Mouse (Mus musculus) bone marrow, adult 2 months (tissue): ENCODE results near the gene Olfr1408. TPM values are rescaled to one million over a fixed set of nuclear protein-coding genes. Genes with fewer than 3 reads are reported as not detected.

Source experiments
- H3K27ac ChIP-seq: fragments of 200-500 bp; 2 replicates; pipeline ENCODE4 v1.5.1; 2012; ENCODE audit warnings: low read depth, mild to moderate bottlenecking, control low read depth, inconsistent platforms, low read length; ENCODE audit not compliant: control insufficient read depth, poor library complexity, insufficient read depth
- H3K4me1 ChIP-seq: fragments of 200-500 bp; 2 replicates; pipeline ENCODE4 v1.6.1; 2011; ENCODE audit warnings: low read length; ENCODE audit not compliant: control insufficient read depth, insufficient read depth
- H3K4me3 ChIP-seq: fragments of 200-500 bp; replicated peaks from 2 replicates; pipeline ENCODE3; 2011; ENCODE audit warnings: mild to moderate bottlenecking, low read depth, low read length, control low read depth; ENCODE audit not compliant: control insufficient read depth
- CTCF ChIP-seq: fragments of 200-500 bp; IDR thresholded peaks from 2 replicates; pipeline ENCODE4 v1.5.1; 2011; ENCODE audit warnings: low read length, control low read depth; ENCODE audit not compliant: control insufficient read depth, insufficient read depth
- POLR2A ChIP-seq: fragments of 200-500 bp; IDR thresholded peaks from 2 replicates; pipeline ENCODE4 v1.6.1; 2011; ENCODE audit warnings: low read depth, mild to moderate bottlenecking, control low read depth, low read length, borderline replicate concordance; ENCODE audit not compliant: control insufficient read depth
- WGBS: fragments of 180-500 bp; shearing (Covaris S2); methylation state at CpG from one replicate; pipeline ENCODE4 v1.1.7; 2018; 5-methylcytosine and 5-hydroxymethylcytosine counted together
- polyA plus RNA-seq: library from polyadenylated mRNA; stranded (reverse); fragments of >200 nt; gene quantifications from 2 replicates; pipeline ENCODE4 v1.2.4, GENCODE M21; 2011; ENCODE audit warnings: low replicate concordance; ENCODE audit not compliant: missing spikeins, insufficient read depth, insufficient read length

The Olfr1408 gene
- not detected in 2 replicates for polyA plus RNA-seq

DNA sequence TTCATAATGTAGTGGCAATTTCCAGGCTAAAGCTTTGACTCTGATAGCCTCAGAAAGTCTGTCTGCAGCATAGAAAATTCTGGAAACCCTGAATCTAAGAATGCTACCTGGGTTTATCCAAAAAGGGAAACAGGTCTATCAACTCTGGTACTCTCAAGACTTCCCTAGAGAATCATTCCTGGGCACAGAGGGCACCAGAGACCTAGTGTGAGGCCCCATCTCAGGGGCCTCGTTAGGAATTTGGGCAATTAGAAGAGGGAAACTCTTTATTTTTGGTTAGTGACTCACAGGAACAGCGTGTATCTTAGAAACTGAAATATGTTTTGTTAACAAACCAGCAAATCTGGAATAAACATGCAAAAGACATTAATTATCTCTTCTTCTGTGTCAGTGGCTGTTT is at the start of gene Olfr1408:
TSS of gene Olfr1408 (minus strand) at position 101 of the 400 bp plus-strand sequence.
- H3K4me1 ChIP-seq, result no peaks in the 10 kb centered on the region
- no peak for TF ChIP-seq POLR2A
- TF ChIP-seq CTCF, result no peak
- no peak within 1 kb of the TSS for H3K4me3 ChIP-seq
- H3K27ac ChIP-seq, result no peak within 1 kb of the TSS
- WGBS, result 53% methylated on average over 2 of the region's 2 CpGs

DNA sequence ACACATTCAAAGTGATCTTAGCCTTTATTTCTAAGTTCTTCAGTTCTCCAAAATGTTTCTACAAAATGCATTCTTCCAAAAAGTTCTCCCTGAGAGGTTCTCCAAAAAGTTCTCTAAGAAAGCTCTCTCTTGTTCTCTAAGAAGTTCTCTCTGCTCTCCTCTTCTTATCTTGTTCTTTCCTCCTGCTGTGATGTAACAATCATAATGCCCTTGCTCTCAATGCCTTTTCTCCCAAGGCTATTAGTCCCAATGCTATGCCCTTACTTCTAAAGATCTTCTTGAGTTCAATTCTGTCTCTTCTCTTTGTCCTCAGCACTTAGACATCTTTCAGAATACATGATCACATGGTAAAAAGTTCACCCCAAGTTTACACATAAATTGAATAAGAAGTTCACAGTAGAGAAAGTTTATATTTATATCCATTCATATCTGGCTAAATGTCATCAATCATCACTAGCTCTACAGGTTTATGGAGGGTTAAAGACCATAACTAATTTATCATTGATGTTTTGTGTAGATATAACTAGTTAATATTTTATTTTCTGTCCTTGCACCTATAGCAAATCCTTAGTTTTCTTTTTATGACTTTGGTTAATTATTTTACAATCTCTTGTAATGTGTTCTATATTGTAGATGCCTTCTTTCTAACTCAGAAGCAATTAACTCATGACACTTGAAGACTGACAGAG is 37.1 kb upstream of the Olfr1408 start:
- Histone ChIP-seq H3K27ac (no peak overlapping the region), H3K4me3 (no peak overlapping the region), H3K4me1 (no peaks in the 10 kb centered on the region)
- TF ChIP-seq CTCF (no peak), POLR2A (no peak)

Other genes starting within 250 kb of the Olfr1408 start
- gene Apcs, start 242.3 kb downstream of the Olfr1408 start, polyA plus RNA-seq, result not detected in 2 replicates
- not detected in 2 replicates for gene Olfr16, start 187.0 kb downstream of the Olfr1408 start, polyA plus RNA-seq
- not detected in 2 replicates for gene Olfr1406, start 53.3 kb upstream of the Olfr1408 start, polyA plus RNA-seq
- gene Olfr218, start 60.4 kb upstream of the Olfr1408 start, polyA plus RNA-seq, result not detected in 2 replicates
- gene Olfr1404, start 75.0 kb upstream of the Olfr1408 start, polyA plus RNA-seq, result not detected in 2 replicates
- not detected in 2 replicates for gene Fcer1a, start 89.8 kb upstream of the Olfr1408 start, polyA plus RNA-seq
- gene Olfr418, start 128.6 kb upstream of the Olfr1408 start, polyA plus RNA-seq, result not detected in 2 replicates
- gene Mptx2, start 140.4 kb upstream of the Olfr1408 start, polyA plus RNA-seq, result not detected in 2 replicates
- 25.2 and 25.7 TPM in 2 replicates for gene Ackr1, start 196.4 kb upstream of the Olfr1408 start, polyA plus RNA-seq
- 13.1 and 29.2 TPM in 2 replicates for gene Aim2, start 213.5 kb upstream of the Olfr1408 start, polyA plus RNA-seq
- 1.7 TPM in 1 of 2 replicates, not detected in the other for gene Cadm3, start 230.3 kb upstream of the Olfr1408 start, polyA plus RNA-seq